Mouse (Mus musculus) G1E (cell line): Measurements from ENCODE around the gene Cptp. TPM values are rescaled to one million over a fixed set of nuclear protein-coding genes. Genes with fewer than 3 reads are reported as not detected.
A peak's percentile ranks its signal among the peaks of the same experiment; 100 is the strongest.

Experiments used
- ATAC-seq: 2 replicates; pipeline ENCODE4 v1.8.0; 2016; ENCODE audit warnings: mild to moderate bottlenecking; ENCODE audit not compliant: insufficient number of reproducible peaks, poor library complexity, low FRiP score, severe bottlenecking; ENCODE audit errors: extremely low read depth
- DNase-seq: peaks from one replicate; pipeline ENCODE4 v3.0.0; 2012; ENCODE audit warnings: low spot score
- H3K27me3 ChIP-seq: 2 replicates; pipeline ENCODE4 v1.6.1; 2012; ENCODE audit warnings: mild to moderate bottlenecking, low read length, inconsistent platforms; ENCODE audit not compliant: insufficient read depth
- H3K36me3 ChIP-seq: replicated peaks from 2 replicates; pipeline ENCODE3; 2012; ENCODE audit warnings: mild to moderate bottlenecking, inconsistent platforms
- H3K4me1 ChIP-seq: 2 replicates; pipeline ENCODE4 v1.6.1; 2012; ENCODE audit warnings: low read depth, low read length, inconsistent platforms, mixed read lengths; ENCODE audit not compliant: insufficient read depth
- H3K4me3 ChIP-seq: 2 replicates; pipeline ENCODE4 v1.5.1; 2012; ENCODE audit warnings: low read depth, mild to moderate bottlenecking, inconsistent platforms, low read length, moderate library complexity, mixed read lengths
- H3K9me3 ChIP-seq: replicated peaks from 2 replicates; pipeline ENCODE4 v1.6.1; 2012; ENCODE audit warnings: inconsistent platforms
- CTCF ChIP-seq: IDR thresholded peaks from 2 replicates; pipeline ENCODE4 v1.5.1; 2012; ENCODE audit warnings: low read depth, low read length, inconsistent platforms, mixed read lengths
- GATA1 ChIP-seq: IDR thresholded peaks from 2 replicates; pipeline ENCODE4 v1.6.1; 2012; ENCODE audit warnings: borderline replicate concordance, low read length, inconsistent platforms, mixed read lengths
- GATA2 ChIP-seq: IDR thresholded peaks from 2 replicates; pipeline ENCODE4 v1.6.1; 2012; ENCODE audit warnings: low read depth, low read length, inconsistent platforms, borderline replicate concordance
- POLR2AphosphoS5 ChIP-seq: IDR thresholded peaks from 2 replicates; pipeline ENCODE4 v1.6.1; 2012; ENCODE audit warnings: low read depth, low read length, inconsistent platforms; ENCODE audit not compliant: insufficient replicate concordance
- TAL1 ChIP-seq: conservative IDR thresholded peaks from 2 replicates; pipeline ENCODE4 v1.6.1; 2012; ENCODE audit warnings: low read depth, low read length, inconsistent platforms, mixed read lengths
- polyA plus RNA-seq: library from polyadenylated mRNA; stranded (reverse); fragments of >175 nt; gene quantifications from 2 replicates; pipeline ENCODE4 v1.2.3, GENCODE M21; 2012
- total RNA-seq, 2 experiments: library from RNA; stranded (forward) in 1 of 2; stranded (reverse) in 1 of 2; fragments of 200-1000 nt in 1 of 2; fragments of >200 nt in 1 of 2; fragmentation: Nextera tagmentation in 1 of 2; gene quantifications; 2 replicates each; pipeline ENCODE4 v1.2.3; 2014 to 2017

Cptp gene
- total and polyA plus RNA-seq, 3 experiments = 3.6 to 9.3 (median 6.7) TPM

DNA sequence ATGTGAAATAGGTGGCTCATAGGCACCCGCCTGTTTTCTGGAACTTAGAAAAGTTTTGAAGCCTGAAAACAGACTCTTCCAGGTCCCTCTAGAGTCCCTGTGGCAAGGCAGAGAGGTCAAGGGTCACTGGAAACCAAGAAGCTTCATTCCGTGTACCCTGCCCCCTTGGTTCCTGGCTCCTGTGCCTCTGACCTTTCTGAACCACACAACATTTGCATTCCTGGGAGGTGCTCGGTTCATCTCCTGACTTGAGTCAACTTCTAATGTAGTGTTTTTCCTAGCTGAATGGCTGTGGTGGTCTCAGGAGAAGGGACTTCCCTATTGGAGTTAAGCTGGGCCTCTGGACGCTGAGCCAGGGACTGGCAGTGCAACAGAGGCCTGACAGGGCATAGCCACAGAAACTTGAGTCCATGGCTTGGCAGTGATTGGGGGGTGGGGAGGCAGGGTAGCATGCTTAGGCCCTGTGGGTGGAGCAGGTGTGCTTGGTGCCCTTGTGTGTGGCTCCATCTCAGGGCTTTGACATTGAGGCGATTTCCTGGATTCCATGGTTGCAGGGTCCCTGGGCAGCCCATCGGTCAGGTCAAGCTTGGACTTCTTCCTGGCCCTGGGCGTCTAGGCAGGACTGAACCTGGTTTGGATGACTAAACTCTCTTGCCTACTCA, 20.7 kb downstream of the Cptp start:
- Histone ChIP-seq H3K4me3 (peak overlapping the region; percentile 91), H3K27me3 (no peaks in the 10 kb centered on the region), H3K9me3 (no peaks in the 10 kb centered on the region), H3K4me1 (peaks cover 48% of the 10 kb centered on the region), H3K36me3 (peaks cover 52% of the 10 kb centered on the region)
- ATAC-seq = no peak
- no peak for DNase-seq
- TF ChIP-seq GATA2 (no peak), CTCF (no peak), TAL1 (no peak), GATA1 (no peak), POLR2AphosphoS5 (no peak)

DNA sequence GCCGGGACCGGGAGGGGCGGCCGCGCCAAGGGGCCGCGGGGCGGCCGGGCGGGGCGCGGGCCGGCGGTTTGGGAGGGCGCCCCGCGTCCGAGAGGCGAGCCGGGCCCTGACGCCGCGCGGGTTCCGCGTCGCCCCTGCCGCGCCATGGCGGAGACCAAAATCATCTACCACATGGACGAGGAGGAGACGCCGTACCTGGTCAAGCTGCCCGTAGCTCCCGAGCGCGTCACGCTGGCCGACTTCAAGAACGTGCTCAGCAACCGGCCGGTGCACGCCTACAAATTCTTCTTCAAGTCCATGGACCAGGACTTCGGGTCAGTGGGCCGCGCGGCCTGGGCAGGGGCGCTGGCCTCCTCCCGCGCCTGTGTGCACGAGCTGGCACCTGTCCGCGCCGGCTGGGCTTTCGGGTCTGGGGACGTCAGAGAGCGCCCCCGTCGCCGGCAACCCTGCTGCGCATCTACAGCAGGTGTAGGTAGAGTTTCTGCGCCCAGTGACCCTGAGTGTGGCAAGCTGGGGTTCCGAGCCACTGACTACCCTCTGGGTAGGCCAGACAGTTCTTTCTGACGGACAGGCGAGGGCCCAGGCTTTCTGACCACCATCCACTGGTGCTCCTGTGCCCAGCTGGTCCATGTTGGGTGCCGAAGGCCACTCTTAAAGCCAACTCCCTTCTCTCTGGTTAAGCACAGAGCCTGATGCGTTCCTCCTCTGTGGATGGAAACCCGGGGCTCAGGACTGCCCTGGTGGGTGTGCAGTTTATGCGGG, 21.5 kb downstream of the Cptp start:
- peak; percentile 34 for DNase-seq

DNA sequence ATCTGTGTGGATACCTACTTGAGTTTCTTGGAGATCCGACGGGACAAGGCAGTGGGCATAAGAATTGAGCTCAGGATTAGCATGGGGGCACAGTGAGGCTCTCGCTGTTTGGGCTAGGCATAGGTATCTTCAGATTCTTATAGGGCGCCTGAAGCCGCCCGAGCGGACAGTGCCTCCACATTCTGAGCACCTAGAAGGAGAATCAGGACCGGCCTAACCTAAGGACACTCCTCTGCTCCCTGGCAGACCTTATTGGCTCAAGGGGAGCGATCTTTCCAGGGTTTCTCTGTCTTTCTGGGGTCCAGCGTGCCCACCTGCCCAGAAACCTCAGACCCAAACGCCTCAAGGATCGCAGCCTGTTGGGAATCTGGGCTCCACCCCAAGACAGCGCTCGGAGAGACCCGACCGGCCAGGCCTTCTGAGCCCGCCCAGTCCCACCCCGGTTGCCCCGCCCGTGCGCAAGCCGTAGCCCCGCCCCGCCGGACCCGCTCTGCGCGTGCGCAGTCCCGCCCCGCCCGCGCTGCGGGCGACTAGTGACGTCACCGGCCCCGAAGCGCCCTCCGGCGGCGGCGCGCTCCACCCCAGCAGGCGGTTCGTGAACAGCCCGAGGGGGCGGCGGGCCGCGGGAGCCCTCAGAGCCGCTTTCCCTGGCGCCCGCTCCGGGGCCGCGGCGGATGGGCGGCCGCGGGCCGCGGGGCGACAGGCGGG, 22.2 kb downstream of the Cptp start, which contains the start of gene Dvl1:
TSS of gene Dvl1 (plus strand) at position 532 of the 708 bp plus-strand sequence.
- Histone ChIP-seq H3K27me3 (peaks cover 7% of the 10 kb centered on the region), H3K4me1 (peaks cover 48% of the 10 kb centered on the region), H3K4me3 (peak within 1 kb of the TSS; percentile 91), H3K9me3 (no peaks in the 10 kb centered on the region), H3K36me3 (peaks cover 36% of the 10 kb centered on the region)
- DNase-seq = peak; percentile 90
- no peak for TF ChIP-seq POLR2AphosphoS5
- TF ChIP-seq GATA2 = no peak
- no peak for TF ChIP-seq GATA1
- TF ChIP-seq TAL1 = no peak
- no peak for TF ChIP-seq CTCF
- ATAC-seq = peak; percentile 74

More for the DNA sequence above, 21.5 kb downstream of the Cptp start:
- H3K9me3 ChIP-seq = no peaks in the 10 kb centered on the region
- peaks cover 44% of the 10 kb centered on the region for H3K36me3 ChIP-seq
- H3K4me3 ChIP-seq = peak overlapping the region; percentile 91
- H3K27me3 ChIP-seq = peaks cover 2% of the 10 kb centered on the region; the same call in 1 of the 2 replicates
- no peak for TF ChIP-seq CTCF
- no peak for TF ChIP-seq POLR2AphosphoS5
- TF ChIP-seq GATA2 = no peak
- TF ChIP-seq TAL1 = no peak
- TF ChIP-seq GATA1 = no peak
- ATAC-seq = no peak
- peaks cover 48% of the 10 kb centered on the region for H3K4me1 ChIP-seq

DNA sequence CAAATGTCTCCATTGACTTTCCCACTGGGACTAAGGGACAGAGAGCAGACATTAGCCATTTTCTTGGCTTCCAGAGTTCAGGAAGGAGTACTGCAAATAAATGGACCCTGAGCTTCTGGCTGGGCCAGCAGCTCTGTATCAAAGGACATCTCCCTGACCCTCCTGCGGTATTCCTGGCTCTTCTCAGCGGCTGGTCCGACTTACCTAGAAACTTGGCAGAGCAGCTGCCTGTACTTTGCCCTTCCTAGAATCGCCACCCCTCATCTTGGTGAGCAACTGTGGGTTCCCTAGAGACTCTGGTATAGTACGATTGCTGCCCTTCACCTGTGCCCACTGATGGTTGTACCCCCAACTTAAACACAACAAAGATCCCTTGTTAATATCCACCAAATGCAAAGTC, 26.0 kb downstream of the Cptp start:
- Histone ChIP-seq H3K4me3 (no peak overlapping the region), H3K4me1 (peaks cover 42% of the 10 kb centered on the region), H3K27me3 (peaks cover 33% of the 10 kb centered on the region), H3K36me3 (no peaks in the 10 kb centered on the region), H3K9me3 (peaks cover 5% of the 10 kb centered on the region; the same call in 1 of the 2 replicates)
- no peak for DNase-seq
- no peak for ATAC-seq
- TF ChIP-seq TAL1 (no peak), POLR2AphosphoS5 (no peak), GATA2 (no peak), GATA1 (no peak), CTCF (no peak)

DNA sequence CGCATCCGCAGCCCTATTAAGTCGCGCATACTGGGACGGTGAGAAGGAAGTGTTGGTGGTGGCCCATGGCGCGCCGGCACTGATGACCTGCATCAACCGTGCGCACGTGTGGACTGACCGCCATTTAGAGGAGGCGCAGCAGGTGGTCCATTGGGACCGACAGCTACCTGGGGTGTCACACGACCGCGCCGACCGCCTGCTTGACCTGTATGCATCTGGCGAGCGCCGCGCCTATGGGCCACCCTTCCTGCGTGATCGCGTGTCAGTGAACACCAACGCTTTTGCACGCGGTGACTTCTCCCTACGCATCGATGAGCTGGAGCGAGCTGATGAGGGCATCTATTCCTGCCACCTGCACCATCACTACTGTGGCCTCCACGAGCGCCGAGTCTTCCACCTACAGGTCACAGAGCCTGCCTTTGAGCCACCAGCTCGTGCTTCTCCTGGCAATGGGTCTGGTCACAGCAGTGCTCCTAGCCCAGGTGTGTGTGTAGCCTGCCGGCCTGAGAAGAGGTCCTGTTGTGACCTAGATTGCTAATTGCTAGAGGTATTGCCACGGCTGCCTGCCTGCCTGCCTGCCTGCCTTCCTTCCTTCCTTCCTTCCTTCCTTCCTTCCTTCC, 27.5 kb downstream of the Cptp start:
- Histone ChIP-seq H3K9me3 (peaks cover 5% of the 10 kb centered on the region; the same call in 1 of the 2 replicates), H3K4me1 (peaks cover 31% of the 10 kb centered on the region), H3K36me3 (no peaks in the 10 kb centered on the region), H3K27me3 (peaks cover 33% of the 10 kb centered on the region), H3K4me3 (no peak overlapping the region; the same call in 1 of the 2 replicates)
- DNase-seq (no peak), ATAC-seq (no peak)
- TF ChIP-seq TAL1 (no peak), CTCF (no peak), GATA1 (no peak), POLR2AphosphoS5 (no peak), GATA2 (no peak)
